Mouse (Mus musculus): ENCODE results near the gene Gcn1l1. TPM values are rescaled to one million over a fixed set of nuclear protein-coding genes. Genes with fewer than 3 reads are reported as not detected.
"Not testable (repeated sequence)": the region's sequence is repeated elsewhere in the genome, so short reads cannot be mapped to it uniquely, and the experiment has no call there.

Gcn1l1 gene
- polyA plus RNA-seq, 1 experiment = 39.3 TPM

GRCm38 (mm10) chr5:115565403-115565802 is 349 bp downstream of the Gcn1l1 start:
- no peak overlapping the region for H3K27ac ChIP-seq (ENCODE audit: insufficient read depth, low read length)
- peak overlapping the region; percentile 96 for H3K4me3 ChIP-seq (replicated peaks; ENCODE audit: insufficient read depth, low read depth, low read length)
- H3K4me1 ChIP-seq (ENCODE audit: control insufficient read depth, insufficient read depth, low read length) = peaks cover 15% of the 10 kb centered on the region
- no peak for TF ChIP-seq CTCF (IDR thresholded peaks at IDR 0.05; ENCODE audit: borderline replicate concordance, insufficient read depth, low read depth, low read length)
- no peak for TF ChIP-seq POLR2A (IDR thresholded peaks at IDR 0.05; ENCODE audit: borderline replicate concordance, insufficient read depth, low read length)
- H3K27me3 ChIP-seq (ENCODE audit: control insufficient read depth, insufficient read depth, low read length) = no peaks in the 10 kb centered on the region
- no peak for DNase-seq
- WGBS = under 1% methylated on average over 32 of the region's 46 CpGs

- no peak for DNase-seq
- TF ChIP-seq CTCF (IDR thresholded peaks at IDR 0.05; ENCODE audit: borderline replicate concordance, insufficient read depth, low read depth, low read length) (no peak), POLR2A (IDR thresholded peaks at IDR 0.05; ENCODE audit: borderline replicate concordance, insufficient read depth, low read length) (no peak)
- no peaks in the 10 kb centered on the region for H3K27me3 ChIP-seq (ENCODE audit: control insufficient read depth, insufficient read depth, low read length)
- H3K4me3 ChIP-seq (replicated peaks; ENCODE audit: insufficient read depth, low read depth, low read length) = no peak overlapping the region
- WGBS = 60% methylated on average over 10 of the region's 10 CpGs
- H3K4me1 ChIP-seq (ENCODE audit: control insufficient read depth, insufficient read depth, low read length) = peaks cover 15% of the 10 kb centered on the region
- no peak overlapping the region for H3K27ac ChIP-seq (ENCODE audit: insufficient read depth, low read length)
Observed at GRCm38 (mm10) chr5:115568681-115569080, 3.6 kb downstream of the Gcn1l1 start.

- H3K4me3 ChIP-seq (replicated peaks; ENCODE audit: insufficient read depth, low read depth, low read length) = no peak overlapping the region
- no peak for DNase-seq
- no peaks in the 10 kb centered on the region for H3K27me3 ChIP-seq (ENCODE audit: control insufficient read depth, insufficient read depth, low read length)
- H3K27ac ChIP-seq (ENCODE audit: insufficient read depth, low read length) = no peak overlapping the region
- peaks cover 15% of the 10 kb centered on the region for H3K4me1 ChIP-seq (ENCODE audit: control insufficient read depth, insufficient read depth, low read length)
- TF ChIP-seq CTCF (IDR thresholded peaks at IDR 0.05; ENCODE audit: borderline replicate concordance, insufficient read depth, low read depth, low read length) = no peak
- TF ChIP-seq POLR2A (IDR thresholded peaks at IDR 0.05; ENCODE audit: borderline replicate concordance, insufficient read depth, low read length) = no peak
- 81% methylated on average over 11 of the region's 11 CpGs for WGBS
Observed at GRCm38 (mm10) chr5:115569308-115569707, 4.3 kb downstream of the Gcn1l1 start.

GRCm38 (mm10) chr5:115569721-115570120 is 4.7 kb downstream of the Gcn1l1 start:
- no peaks in the 10 kb centered on the region for H3K27me3 ChIP-seq (ENCODE audit: control insufficient read depth, insufficient read depth, low read length)
- H3K27ac ChIP-seq (ENCODE audit: insufficient read depth, low read length) = no peak overlapping the region
- TF ChIP-seq CTCF (IDR thresholded peaks at IDR 0.05; ENCODE audit: borderline replicate concordance, insufficient read depth, low read depth, low read length) (no peak), POLR2A (IDR thresholded peaks at IDR 0.05; ENCODE audit: borderline replicate concordance, insufficient read depth, low read length) (no peak)
- 82% methylated on average over 4 of the region's 4 CpGs for WGBS
- no peak for DNase-seq
- H3K4me3 ChIP-seq (replicated peaks; ENCODE audit: insufficient read depth, low read depth, low read length) = no peak overlapping the region
- H3K4me1 ChIP-seq (ENCODE audit: control insufficient read depth, insufficient read depth, low read length) = peaks cover 13% of the 10 kb centered on the region

GRCm38 (mm10) chr5:115571086-115571485 is 6.0 kb downstream of the Gcn1l1 start:
- peaks cover 7% of the 10 kb centered on the region; the same call in 1 of the 2 replicates for H3K4me1 ChIP-seq (ENCODE audit: control insufficient read depth, insufficient read depth, low read length)
- DNase-seq = no peak
- TF ChIP-seq POLR2A (IDR thresholded peaks at IDR 0.05; ENCODE audit: borderline replicate concordance, insufficient read depth, low read length) (no peak), CTCF (IDR thresholded peaks at IDR 0.05; ENCODE audit: borderline replicate concordance, insufficient read depth, low read depth, low read length) (no peak)
- no peak overlapping the region for H3K27ac ChIP-seq (ENCODE audit: insufficient read depth, low read length)
- H3K27me3 ChIP-seq (ENCODE audit: control insufficient read depth, insufficient read depth, low read length) = no peaks in the 10 kb centered on the region
- no peak overlapping the region for H3K4me3 ChIP-seq (replicated peaks; ENCODE audit: insufficient read depth, low read depth, low read length)
- 96% methylated on average over 7 of the region's 7 CpGs for whole genome bisulfite sequencing

GRCm38 (mm10) chr5:115572679-115573535 is 7.9 kb downstream of the Gcn1l1 start:
- no peaks in the 10 kb centered on the region for H3K27me3 ChIP-seq (ENCODE audit: control insufficient read depth, insufficient read depth, low read length)
- no peak for DNase-seq
- H3K4me3 ChIP-seq (replicated peaks; ENCODE audit: insufficient read depth, low read depth, low read length) = no peak overlapping the region
- no peak overlapping the region for H3K27ac ChIP-seq (ENCODE audit: insufficient read depth, low read length)
- peaks cover 5% of the 10 kb centered on the region; the same call in 1 of the 2 replicates for H3K4me1 ChIP-seq (ENCODE audit: control insufficient read depth, insufficient read depth, low read length)
- WGBS = 13% methylated on average over 17 of the region's 17 CpGs
- no peak for TF ChIP-seq POLR2A (IDR thresholded peaks at IDR 0.05; ENCODE audit: borderline replicate concordance, insufficient read depth, low read length)
- TF ChIP-seq CTCF (IDR thresholded peaks at IDR 0.05; ENCODE audit: borderline replicate concordance, insufficient read depth, low read depth, low read length) = no peak

- 12% methylated on average over 8 of the region's 8 CpGs for WGBS
- TF ChIP-seq POLR2A (IDR thresholded peaks at IDR 0.05; ENCODE audit: borderline replicate concordance, insufficient read depth, low read length) (no peak), CTCF (IDR thresholded peaks at IDR 0.05; ENCODE audit: borderline replicate concordance, insufficient read depth, low read depth, low read length) (no peak)
- DNase-seq = peak; percentile 49 to 56
Observed at GRCm38 (mm10) chr5:115574992-115575391, 9.9 kb downstream of the Gcn1l1 start.

GRCm38 (mm10) chr5:115577686-115578085 is 12.6 kb downstream of the Gcn1l1 start:
- H3K4me1 ChIP-seq (ENCODE audit: control insufficient read depth, insufficient read depth, low read length) = peaks cover 20% of the 10 kb centered on the region
- H3K27me3 ChIP-seq (ENCODE audit: control insufficient read depth, insufficient read depth, low read length); H3K27ac ChIP-seq (ENCODE audit: insufficient read depth, low read length); H3K4me3 ChIP-seq (replicated peaks; ENCODE audit: insufficient read depth, low read depth, low read length); DNase-seq: not testable (repeated sequence)
- WGBS = 88% methylated on average over 4 of the region's 4 CpGs

More at GRCm38 (mm10) chr5:115574992-115575391, 9.9 kb downstream of the Gcn1l1 start:
- Histone ChIP-seq H3K27me3 (ENCODE audit: control insufficient read depth, insufficient read depth, low read length) (no peaks in the 10 kb centered on the region), H3K4me1 (ENCODE audit: control insufficient read depth, insufficient read depth, low read length) (peaks cover 21% of the 10 kb centered on the region), H3K27ac (ENCODE audit: insufficient read depth, low read length) (no peak overlapping the region), H3K4me3 (replicated peaks; ENCODE audit: insufficient read depth, low read depth, low read length) (no peak overlapping the region)
